Mouse (Mus musculus): ENCODE measurements around the gene 1600002K03Rik. TPM values are rescaled to one million over a fixed set of nuclear protein-coding genes. Genes with fewer than 3 reads are reported as not detected.
"Not testable (repeated sequence)": the region's sequence is repeated elsewhere in the genome, so short reads cannot be mapped to it uniquely, and the experiment has no call there.

Gene 1600002K03Rik
- polyA plus RNA-seq, 1 experiment from 2014 or later = 6.4 TPM

DNA sequence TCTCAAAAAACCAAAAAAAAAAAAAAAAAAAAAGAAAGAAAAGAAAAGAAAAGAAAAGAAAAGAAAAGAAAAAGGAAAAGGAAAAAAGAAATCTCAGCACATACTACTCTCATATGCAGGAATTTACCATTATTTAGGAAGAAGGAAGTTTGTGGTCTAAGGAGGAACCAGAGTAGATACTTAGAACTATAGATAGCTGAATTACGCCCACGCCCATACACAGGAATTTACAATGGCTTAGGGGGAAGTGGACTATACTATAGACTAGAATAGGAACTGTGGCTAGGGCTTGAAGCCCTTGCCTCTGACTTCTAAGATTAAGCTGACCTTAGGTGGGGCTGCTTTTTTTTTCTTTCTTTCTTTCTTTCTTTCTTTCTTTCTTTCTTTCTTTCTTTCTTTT, 50.4 kb downstream of the 1600002K03Rik start:
- H3K27ac ChIP-seq (ENCODE audit: low read depth, low read length); H3K27me3 ChIP-seq (ENCODE audit: control insufficient read depth, insufficient read depth, low read length); H3K9me3 ChIP-seq (ENCODE audit: control insufficient read depth, low read length); H3K9ac ChIP-seq (ENCODE audit: low read length); ATAC-seq (replicated peaks; ENCODE audit: low FRiP score); H3K36me3 ChIP-seq (ENCODE audit: control insufficient read depth, insufficient read depth, low read length); H3K4me3 ChIP-seq (ENCODE audit: low read depth, low read length); H3K4me1 ChIP-seq (replicated peaks; ENCODE audit: control insufficient read depth, insufficient read depth, low read length); DNase-seq (ENCODE audit: low spot score); H3K4me2 ChIP-seq (ENCODE audit: low read depth, low read length, severe bottlenecking): not testable (repeated sequence)
- WGBS = 89% methylated on average over 2 of the region's 2 CpGs

Other genes starting within 250 kb of the 1600002K03Rik start
- 5.4 and 6.6 TPM in 2 replicates for gene Arid3a, start 245.9 kb upstream of the 1600002K03Rik start, polyA plus RNA-seq (2014; fragmentation: Nextera tagmentation; extraction: Ambion mirVana)
- gene Wdr18, start 212.8 kb upstream of the 1600002K03Rik start, polyA plus RNA-seq (2014; fragmentation: Nextera tagmentation; extraction: Ambion mirVana) = 111 and 112 TPM in 2 replicates
- gene Grin3b, start 202.2 kb upstream of the 1600002K03Rik start, polyA plus RNA-seq (2014; fragmentation: Nextera tagmentation; extraction: Ambion mirVana) = 0.29 and 0.33 TPM in 2 replicates
- 17.8 and 18.6 TPM in 2 replicates for gene Tmem259, start 188.6 kb upstream of the 1600002K03Rik start, polyA plus RNA-seq (2014; fragmentation: Nextera tagmentation; extraction: Ambion mirVana)
- 160 and 182 TPM in 2 replicates for gene Cnn2, start 184.4 kb upstream of the 1600002K03Rik start, polyA plus RNA-seq (2014; fragmentation: Nextera tagmentation; extraction: Ambion mirVana)
- gene Abca7, start 176.4 kb upstream of the 1600002K03Rik start, polyA plus RNA-seq (2014; fragmentation: Nextera tagmentation; extraction: Ambion mirVana) = 3.4 and 3.9 TPM in 2 replicates
- 4.6 and 4.9 TPM in 2 replicates for gene Arhgap45, start 156.3 kb upstream of the 1600002K03Rik start, polyA plus RNA-seq (2014; fragmentation: Nextera tagmentation; extraction: Ambion mirVana)
- gene Polr2e, start 133.1 kb upstream of the 1600002K03Rik start, polyA plus RNA-seq (2014; fragmentation: Nextera tagmentation; extraction: Ambion mirVana) = 217 and 243 TPM in 2 replicates
- gene Gpx4, start 125.8 kb upstream of the 1600002K03Rik start, polyA plus RNA-seq (2014; fragmentation: Nextera tagmentation; extraction: Ambion mirVana) = 506 and 516 TPM in 2 replicates
- 12.5 and 13.6 TPM in 2 replicates for gene Sbno2, start 67.4 kb upstream of the 1600002K03Rik start, polyA plus RNA-seq (2014; fragmentation: Nextera tagmentation; extraction: Ambion mirVana)
- gene Stk11, start 57.1 kb upstream of the 1600002K03Rik start, polyA plus RNA-seq (2014; fragmentation: Nextera tagmentation; extraction: Ambion mirVana) = 26.5 and 31.6 TPM in 2 replicates
- gene Atp5d, start 34.3 kb upstream of the 1600002K03Rik start, polyA plus RNA-seq (2014; fragmentation: Nextera tagmentation; extraction: Ambion mirVana) = 401 and 414 TPM in 2 replicates
- 10.4 and 15.0 TPM in 2 replicates for gene Cbarp, start 32.1 kb upstream of the 1600002K03Rik start, polyA plus RNA-seq (2014; fragmentation: Nextera tagmentation; extraction: Ambion mirVana)
- 58.3 and 66.4 TPM in 2 replicates for gene Midn, start 24.7 kb upstream of the 1600002K03Rik start, polyA plus RNA-seq (2014; fragmentation: Nextera tagmentation; extraction: Ambion mirVana)
- 82.0 and 83.4 TPM in 2 replicates for gene Cirbp, start 7.0 kb upstream of the 1600002K03Rik start, polyA plus RNA-seq (2014; fragmentation: Nextera tagmentation; extraction: Ambion mirVana)
- gene Efna2, start 6.5 kb downstream of the 1600002K03Rik start, polyA plus RNA-seq (2014; fragmentation: Nextera tagmentation; extraction: Ambion mirVana) = 48.8 and 50.7 TPM in 2 replicates
- gene Mum1, start 53.5 kb downstream of the 1600002K03Rik start, polyA plus RNA-seq (2014; fragmentation: Nextera tagmentation; extraction: Ambion mirVana) = 75.6 and 79.4 TPM in 2 replicates
- gene Ndufs7, start 76.2 kb downstream of the 1600002K03Rik start, polyA plus RNA-seq (2014; fragmentation: Nextera tagmentation; extraction: Ambion mirVana) = 219 and 265 TPM in 2 replicates
- 20.4 and 24.1 TPM in 2 replicates for gene Gamt, start 88.1 kb downstream of the 1600002K03Rik start, polyA plus RNA-seq (2014; fragmentation: Nextera tagmentation; extraction: Ambion mirVana)
- 53.2 and 55.4 TPM in 2 replicates for gene Dazap1, start 88.5 kb downstream of the 1600002K03Rik start, polyA plus RNA-seq (2014; fragmentation: Nextera tagmentation; extraction: Ambion mirVana)
- 858 and 895 TPM in 2 replicates for gene Rps15, start 119.5 kb downstream of the 1600002K03Rik start, polyA plus RNA-seq (2014; fragmentation: Nextera tagmentation; extraction: Ambion mirVana)
- 75.5 and 77.7 TPM in 2 replicates for gene Apc2, start 123.0 kb downstream of the 1600002K03Rik start, polyA plus RNA-seq (2014; fragmentation: Nextera tagmentation; extraction: Ambion mirVana)
- gene 2310011J03Rik, start 147.6 kb downstream of the 1600002K03Rik start, polyA plus RNA-seq (2014; fragmentation: Nextera tagmentation; extraction: Ambion mirVana) = 39.7 and 45.2 TPM in 2 replicates
- gene Pcsk4, start 156.6 kb downstream of the 1600002K03Rik start, polyA plus RNA-seq (2014; fragmentation: Nextera tagmentation; extraction: Ambion mirVana) = 3.8 and 4.5 TPM in 2 replicates
- 7.0 and 8.0 TPM in 2 replicates for gene Reep6, start 157.0 kb downstream of the 1600002K03Rik start, polyA plus RNA-seq (2014; fragmentation: Nextera tagmentation; extraction: Ambion mirVana)
- 0.51 and 0.76 TPM in 2 replicates for gene Adamtsl5, start 175.5 kb downstream of the 1600002K03Rik start, polyA plus RNA-seq (2014; fragmentation: Nextera tagmentation; extraction: Ambion mirVana)
- gene Plk5, start 183.5 kb downstream of the 1600002K03Rik start, polyA plus RNA-seq (2014; fragmentation: Nextera tagmentation; extraction: Ambion mirVana) = 0.36 and 0.87 TPM in 2 replicates
- gene Mex3d, start 214.7 kb downstream of the 1600002K03Rik start, polyA plus RNA-seq (2014; fragmentation: Nextera tagmentation; extraction: Ambion mirVana) = 13.3 and 15.9 TPM in 2 replicates
- gene Mbd3, start 226.6 kb downstream of the 1600002K03Rik start, polyA plus RNA-seq (2014; fragmentation: Nextera tagmentation; extraction: Ambion mirVana) = 276 and 322 TPM in 2 replicates
- gene Uqcr11, start 233.9 kb downstream of the 1600002K03Rik start, polyA plus RNA-seq (2014; fragmentation: Nextera tagmentation; extraction: Ambion mirVana) = 430 and 504 TPM in 2 replicates